Mouse (Mus musculus) MEL-GATA-1-ER (cell line): Measurements from ENCODE around the gene Sbno1.
"Not testable (repeated sequence)": the region's sequence is repeated elsewhere in the genome, so short reads cannot be mapped to it uniquely, and the experiment has no call there.

ENCODE experiments used
- DNase-seq: peaks from one replicate; pipeline ENCODE4 v3.0.0-alpha.2; 2012; ENCODE audit warnings: low read depth; ENCODE audit errors: extremely low read depth

Sbno1 gene

GRCm38 (mm10) chr5:124377149-124377548, 48.7 kb downstream of the Sbno1 start:
- no peak for DNase-seq

DNA sequence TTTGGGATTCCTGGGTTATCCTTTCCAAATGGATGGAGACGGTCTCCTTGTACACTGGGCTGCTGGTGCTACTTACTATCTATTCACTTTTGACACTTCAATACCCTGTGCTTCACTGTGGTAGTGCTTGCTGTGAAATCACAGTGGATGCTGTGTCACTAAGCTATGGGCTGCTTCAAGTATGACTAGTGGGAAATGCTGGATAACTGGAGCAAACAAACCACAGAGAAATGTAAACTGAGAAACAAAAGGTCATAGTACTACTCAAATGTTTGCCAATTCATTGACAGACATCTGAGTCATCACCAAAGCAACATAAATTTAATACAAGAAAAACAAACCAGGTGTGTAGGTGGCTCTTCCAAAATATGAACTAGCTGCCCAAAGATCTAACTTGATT, 49.4 kb downstream of the Sbno1 start:
- DNase-seq, result no peak

- DNase-seq, result no peak
These were observed 51.5 kb downstream of the Sbno1 start for GRCm38 (mm10) chr5:124374298-124374697.

DNA sequence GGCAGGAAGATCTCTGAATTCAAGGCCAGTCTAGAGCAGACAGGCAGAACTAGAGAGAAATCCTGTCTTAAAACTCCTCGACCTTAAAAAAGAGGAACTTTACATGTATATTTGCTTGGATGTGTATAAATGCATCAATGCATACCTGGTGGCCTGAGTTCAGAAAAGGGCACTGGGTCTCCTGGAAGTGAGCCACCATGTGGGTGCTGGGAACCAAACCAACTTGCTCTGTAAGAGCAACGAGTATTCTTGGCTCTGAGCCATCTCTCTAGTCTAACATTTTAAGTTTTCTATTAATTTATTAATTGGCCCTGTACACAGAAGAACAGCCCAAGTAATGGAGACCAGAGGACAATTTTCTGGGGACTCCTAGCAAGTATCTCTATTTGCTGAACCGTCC, 59.1 kb downstream of the Sbno1 start:
- no peak for DNase-seq

GRCm38 (mm10) chr5:124365754-124366153, 60.0 kb downstream of the Sbno1 start:
- DNase-seq, result no peak

DNA sequence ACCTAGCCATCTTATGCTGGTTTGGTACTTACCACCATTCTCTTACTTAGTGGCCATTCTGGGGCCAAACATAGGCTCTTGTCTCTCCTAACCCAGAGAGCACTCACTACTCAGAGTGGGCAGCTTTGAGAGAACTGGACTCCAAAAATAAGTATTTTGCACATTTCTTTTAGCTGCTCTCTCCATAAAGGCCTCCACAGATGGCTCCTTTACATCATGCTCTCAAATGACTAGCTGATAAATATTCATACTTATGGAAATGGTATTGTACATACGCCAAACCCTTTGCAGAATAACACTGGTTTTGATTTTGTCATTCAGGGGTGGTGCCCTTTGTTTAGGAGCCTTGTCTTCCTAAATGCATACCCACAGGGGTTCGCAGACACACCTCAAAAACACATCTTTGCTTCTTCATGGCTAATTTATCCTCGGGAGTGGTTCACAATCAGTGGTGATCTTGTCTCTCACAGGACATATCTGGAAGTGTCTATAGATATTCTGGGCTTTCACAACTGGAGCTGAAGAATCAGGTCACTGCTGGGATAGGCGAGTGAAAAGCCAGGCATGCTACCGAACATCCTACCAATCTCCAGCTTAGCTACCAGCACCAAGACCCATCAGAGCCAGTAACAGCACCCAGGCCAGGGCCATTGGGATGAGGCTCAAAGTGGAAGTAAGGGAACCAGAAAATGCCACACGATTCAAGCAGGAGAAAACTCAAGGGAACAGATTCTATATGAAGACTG, 61.5 kb downstream of the Sbno1 start:
- DNase-seq, result no peak

GRCm38 (mm10) chr5:124362982-124363381, 62.8 kb downstream of the Sbno1 start, which contains the start of gene Cdk2ap1:
Gene Cdk2ap1, minus strand, starts transcription at chr5:124363082.
- DNase-seq, result not testable (repeated sequence)

DNA sequence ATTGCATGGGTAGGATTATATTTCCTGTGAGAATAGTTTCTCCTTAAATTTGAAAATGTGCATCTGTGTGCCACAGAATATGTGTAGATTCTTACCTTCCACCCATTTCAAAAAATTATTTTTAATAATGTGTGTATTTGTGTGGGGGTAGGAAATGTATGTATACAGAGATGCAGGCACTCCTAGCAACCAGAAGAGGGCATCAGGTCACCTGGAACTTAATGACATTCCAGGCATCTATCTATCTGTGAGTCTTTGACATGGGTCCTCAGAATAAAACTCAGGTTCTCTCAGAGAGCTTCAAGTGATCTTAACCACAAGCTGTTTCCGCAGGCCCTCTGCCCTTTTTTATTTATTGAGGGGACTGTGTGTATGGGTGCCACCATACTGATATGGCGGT, 66.2 kb downstream of the Sbno1 start:
- DNase-seq, result no peak

DNA sequence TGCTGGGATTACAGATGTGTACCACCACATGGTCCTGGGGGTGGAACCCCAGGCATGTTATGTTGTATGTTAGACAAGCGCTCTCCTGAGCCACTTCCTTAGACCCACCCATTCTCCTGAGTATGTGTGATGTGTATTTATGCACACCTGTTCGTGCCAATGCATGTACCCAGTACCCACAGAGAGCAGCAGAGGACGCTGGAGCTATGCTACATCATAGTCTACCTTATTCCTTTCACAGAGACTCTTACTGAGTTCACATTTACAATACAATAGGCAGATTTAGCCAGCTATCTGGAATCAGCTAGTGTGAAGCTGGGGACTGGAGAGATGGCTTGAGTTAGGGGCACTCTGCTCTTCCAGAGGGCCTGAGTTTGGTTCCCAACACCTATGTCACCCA, 69.1 kb downstream of the Sbno1 start:
- DNase-seq, result no peak

DNA sequence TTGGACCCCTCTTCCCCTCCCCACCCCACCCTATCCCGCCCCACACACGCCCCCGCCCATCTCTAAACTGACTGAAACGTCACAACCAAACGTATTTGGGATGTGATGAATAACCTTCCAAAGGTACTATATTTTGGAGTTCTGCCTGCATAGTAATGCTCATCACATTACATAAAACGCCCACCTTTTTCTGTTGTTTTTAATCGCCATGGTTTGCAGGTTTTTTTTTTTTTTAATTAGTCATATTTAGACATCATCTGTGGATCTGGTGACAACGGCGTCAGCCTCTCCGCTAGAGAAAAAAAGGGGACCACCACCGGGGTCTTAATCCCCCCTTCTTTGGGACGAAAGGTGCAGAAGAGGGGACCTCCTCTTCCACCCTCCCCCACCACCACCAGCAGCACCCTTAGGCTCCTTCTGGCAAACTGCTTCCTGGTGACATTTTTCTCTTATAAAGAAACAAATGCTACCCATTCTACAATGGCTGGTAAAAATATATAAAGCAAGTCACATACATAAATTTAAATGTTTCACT, 70.3 kb downstream of the Sbno1 start:
- DNase-seq, result no peak

- peak; percentile 56 for DNase-seq
These were observed 71.0 kb downstream of the Sbno1 start for GRCm38 (mm10) chr5:124354574-124355424.

DNA sequence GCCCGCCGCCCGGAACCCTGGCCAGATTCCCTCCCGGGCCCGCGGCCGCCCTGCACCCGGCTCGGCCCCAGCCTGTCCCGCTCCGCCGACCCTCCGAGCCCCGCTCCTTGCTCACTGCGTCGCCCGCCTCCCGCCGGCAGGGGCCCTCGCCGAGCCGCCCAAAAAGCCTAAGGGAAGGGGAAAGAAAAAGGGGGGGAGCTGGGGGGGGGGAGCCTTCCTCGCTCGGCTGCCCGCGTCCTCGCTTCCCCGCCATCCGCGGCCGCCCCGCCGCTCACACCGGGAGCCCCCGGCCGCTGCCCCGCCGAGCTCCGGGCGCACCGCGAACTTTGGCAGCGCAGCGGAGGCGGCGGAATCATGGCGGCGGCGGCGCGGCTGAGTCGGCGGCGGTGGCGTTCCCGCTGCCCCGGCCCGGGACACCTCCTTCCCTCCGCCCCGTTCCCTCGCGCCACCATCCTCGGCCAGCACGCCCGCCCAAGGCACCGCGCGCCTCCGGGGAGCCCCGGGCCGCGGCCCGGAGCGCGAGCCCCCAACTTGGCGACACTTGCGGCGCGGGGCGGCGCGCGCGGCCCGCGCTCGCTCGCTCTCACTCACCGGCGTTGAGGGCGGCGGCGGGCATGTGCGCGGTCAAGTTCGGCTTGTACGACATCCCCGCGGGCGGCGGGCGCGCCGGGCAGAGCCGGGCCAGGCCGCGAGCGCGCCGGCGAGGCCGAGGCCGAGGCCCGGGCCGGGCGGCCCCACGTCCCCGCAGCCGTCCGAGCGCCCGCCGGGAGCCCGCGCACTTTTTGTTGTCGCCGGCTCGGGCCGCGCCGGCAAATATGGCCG, 71.9 kb downstream of the Sbno1 start:
- no peak for DNase-seq

- no peak for DNase-seq
These were observed 72.6 kb downstream of the Sbno1 start for GRCm38 (mm10) chr5:124353011-124353725.

GRCm38 (mm10) chr5:124352141-124352920, 73.5 kb downstream of the Sbno1 start:
- no peak for DNase-seq

- DNase-seq, result no peak
These were observed 74.2 kb downstream of the Sbno1 start for GRCm38 (mm10) chr5:124351604-124352003.

DNA sequence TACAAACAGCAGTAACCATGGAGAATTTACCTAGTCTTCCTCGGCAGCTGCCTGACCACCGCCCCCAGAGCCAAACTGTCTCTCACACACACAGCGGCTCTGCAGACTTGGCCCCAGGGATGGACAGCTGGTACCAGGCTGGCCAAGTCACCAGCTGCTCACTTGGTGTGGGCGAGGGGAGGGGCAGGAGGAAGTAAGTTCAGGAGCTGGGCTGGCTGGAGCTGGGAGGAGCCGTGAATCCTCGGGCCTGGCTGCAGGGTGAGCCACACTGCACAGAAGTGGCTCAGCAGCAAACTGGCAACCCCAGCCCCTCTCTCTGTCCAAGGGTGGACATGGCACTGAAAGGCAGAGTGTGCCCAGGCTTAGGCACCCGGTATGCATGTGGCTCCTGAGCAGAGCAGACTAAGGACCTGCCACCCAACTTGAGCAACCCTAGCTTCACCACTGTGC, 74.7 kb downstream of the Sbno1 start:
- DNase-seq, result no peak

- DNase-seq, result no peak
These were observed 75.5 kb downstream of the Sbno1 start for GRCm38 (mm10) chr5:124350350-124350749.

DNA sequence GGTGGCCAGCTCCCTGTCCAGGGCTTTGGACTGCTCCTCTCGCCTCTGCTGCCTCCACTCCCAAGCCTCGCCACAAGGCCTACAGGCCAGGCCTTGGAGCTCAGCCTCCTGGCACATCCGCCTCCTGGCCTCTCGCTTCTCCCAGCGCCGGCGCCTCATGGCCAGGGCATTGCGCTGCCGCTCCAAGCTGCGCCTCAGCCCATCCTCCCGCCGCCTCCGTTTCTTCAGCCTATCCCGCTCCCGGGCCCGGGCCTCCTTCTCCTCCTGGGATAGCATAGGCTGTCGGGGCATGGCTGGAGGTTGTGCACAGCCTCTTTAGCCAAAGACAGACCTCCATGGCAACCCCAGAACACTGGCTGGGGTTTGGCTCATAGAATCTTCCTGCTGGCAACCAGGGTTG, 76.6 kb downstream of the Sbno1 start:
- no peak for DNase-seq

- DNase-seq, result no peak
These were observed 82.9 kb downstream of the Sbno1 start for GRCm38 (mm10) chr5:124342897-124343296.
